Mouse (Mus musculus) adrenal gland, adult (tissue): ENCODE measurements around the gene Dcst1.
A peak's percentile ranks its signal among the peaks of the same experiment; 100 is the strongest.

Source experiments
- DNase-seq, 2 experiments: peaks; one replicate each; pipeline ENCODE4 v3.0.0; 2022 to 2023; ENCODE audit warnings: low spot score in 1 of 2; ENCODE audit not compliant: inconsistent age in 2 of 2

Dcst1 gene

DNA sequence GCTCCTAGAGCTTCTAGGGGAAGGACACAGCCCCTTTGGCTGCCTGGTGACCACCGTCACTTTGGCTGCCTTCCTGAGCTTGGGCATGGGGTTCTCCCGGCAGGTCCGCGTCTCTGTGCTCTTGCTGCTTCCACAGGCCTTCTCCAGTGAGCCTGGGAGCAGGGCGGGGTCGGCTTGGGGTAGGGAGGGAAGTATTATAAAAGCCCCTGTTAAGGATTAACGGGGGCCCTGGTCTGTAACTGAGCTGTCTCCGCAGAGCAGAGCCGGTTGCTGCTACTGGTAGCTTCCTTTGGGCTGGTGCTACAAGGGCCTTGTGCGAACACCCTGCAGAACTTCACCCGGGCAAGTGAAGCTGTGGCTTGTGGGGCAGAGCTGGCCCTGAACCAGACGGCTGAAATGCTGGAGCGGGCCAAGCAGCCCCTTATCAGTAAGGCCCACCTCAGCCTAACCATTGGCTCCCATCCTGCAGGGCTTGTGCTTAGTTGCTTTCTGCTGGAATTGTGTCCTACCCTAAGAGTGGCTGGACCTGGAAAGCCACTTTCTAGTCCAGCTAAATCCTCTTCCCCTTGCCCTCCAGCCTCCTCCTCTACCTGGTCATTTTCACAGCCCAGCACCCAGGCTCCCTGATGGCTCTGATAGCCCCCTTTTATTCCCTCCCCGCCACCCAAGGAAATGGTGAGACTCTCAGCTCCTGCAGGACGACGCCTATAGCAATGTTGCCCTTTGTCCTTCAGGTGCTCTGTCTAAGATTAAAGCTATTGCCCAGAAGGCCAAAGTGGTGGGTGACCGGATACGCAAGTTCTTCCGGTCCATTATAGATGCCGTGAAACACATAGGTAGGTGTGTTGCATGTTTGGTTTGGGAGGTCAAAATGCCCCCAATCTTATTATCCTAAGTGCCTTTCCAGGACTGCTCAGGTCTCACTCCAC lies 697 bp upstream of the Dcst1 start:
- no peak for DNase-seq

DNA sequence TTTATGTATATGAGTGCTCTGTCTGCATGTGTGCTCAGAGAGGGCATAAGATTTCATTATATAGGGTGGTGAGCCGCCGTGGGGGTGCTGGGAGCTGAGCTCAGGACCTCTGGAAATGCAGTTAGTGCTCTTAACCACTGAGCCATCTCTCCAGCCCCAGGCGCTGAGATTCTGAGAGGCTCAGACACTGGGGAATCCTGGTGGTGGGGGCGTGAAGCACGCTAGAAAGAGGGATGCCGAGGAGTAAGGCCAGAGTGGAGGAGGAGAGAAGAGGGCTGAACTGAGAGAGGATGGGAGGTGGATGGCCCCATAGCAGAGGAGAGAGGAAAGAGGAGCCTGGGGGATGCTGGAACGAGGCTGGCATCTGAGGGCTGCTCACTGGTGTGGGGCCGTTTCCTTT lies 422 bp downstream of the Dcst1 start:
- no peak for DNase-seq

DNA sequence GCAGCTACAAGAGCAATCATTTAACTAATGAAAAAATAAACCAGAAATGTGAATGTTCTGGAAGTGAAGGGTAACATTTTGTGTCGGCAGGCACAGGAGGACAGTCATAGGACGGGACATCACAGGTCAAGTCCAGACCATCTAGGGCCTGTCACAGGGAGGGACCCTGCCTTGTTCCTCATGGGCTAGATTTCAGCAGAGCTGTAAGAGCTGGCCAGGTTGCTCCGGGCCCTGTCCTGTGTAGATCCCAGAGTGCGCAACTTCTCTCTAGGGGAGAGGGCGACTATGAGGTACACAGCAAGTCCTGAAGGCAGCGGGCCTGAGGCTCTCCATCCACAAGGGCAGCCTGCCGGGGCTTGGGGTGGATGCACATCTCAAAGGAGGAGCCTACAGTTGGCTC lies 3.4 kb downstream of the Dcst1 start, which contains the start of gene Dcst2:
Dcst2 (plus strand) TSS at position 301 of the 400 bp plus-strand sequence.
- DNase-seq = peak in 1 of 2 experiments; percentile 5

DNA sequence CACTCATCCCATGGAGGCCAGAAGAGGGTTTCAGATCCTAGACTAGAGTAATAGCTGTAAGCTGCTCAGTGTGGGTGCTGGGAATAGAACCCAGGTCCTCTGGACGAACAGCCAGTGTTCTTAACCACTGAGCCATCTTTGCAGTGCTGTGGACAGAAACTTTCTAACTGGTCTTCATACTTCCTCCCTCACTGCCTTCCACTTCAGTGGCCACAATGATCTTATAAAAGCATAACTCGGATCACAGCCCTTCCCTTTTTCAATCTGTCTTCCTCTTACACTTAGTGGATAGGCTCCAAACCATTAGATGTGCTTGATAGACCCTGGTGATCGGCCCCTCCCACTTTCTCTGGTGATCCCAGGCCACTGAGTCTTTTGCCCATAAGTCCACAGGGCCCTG lies 4.8 kb downstream of the Dcst1 start:
- no peak for DNase-seq

DNA sequence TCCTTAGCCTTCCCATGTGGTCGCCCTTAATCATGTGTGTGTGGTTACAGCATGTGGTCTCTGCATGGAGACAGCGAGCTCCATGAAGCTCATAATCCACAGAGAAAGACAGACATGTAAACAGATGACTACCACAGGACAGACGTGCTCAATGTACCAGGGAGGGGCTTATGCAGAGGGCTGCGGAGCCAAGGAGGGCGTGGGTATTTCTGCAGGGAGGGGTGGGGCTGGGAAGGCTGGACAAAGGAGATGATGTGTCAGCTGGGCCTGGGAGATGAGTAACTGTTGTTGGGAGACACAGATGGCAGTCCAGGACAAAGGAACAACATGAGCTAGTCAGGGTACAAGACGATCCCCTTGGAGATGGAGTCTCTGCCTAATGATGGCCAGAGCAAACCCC lies 5.4 kb downstream of the Dcst1 start:
- DNase-seq = peak in 1 of 2 experiments; percentile 36

DNA sequence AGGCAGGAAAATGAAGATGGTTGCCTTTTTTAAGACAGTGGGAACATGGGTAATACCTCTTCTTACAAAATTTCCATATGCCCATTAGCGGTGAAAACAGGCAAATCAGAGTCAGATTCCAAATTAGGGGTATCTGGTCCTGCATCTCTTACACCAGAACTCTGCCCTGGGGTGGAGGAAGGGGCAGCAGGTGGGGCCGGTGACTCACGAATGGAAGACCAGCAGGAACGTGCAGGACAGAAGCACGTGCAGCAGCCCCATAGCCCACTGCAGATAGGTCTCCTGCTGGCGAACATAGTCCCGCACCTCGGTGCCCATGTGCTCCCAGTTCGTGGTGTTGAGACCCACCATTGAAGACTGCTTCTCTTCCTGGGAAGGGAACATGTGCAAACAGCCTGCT lies 9.0 kb downstream of the Dcst1 start:
- DNase-seq = peak in 1 of 2 experiments; percentile 7

DNA sequence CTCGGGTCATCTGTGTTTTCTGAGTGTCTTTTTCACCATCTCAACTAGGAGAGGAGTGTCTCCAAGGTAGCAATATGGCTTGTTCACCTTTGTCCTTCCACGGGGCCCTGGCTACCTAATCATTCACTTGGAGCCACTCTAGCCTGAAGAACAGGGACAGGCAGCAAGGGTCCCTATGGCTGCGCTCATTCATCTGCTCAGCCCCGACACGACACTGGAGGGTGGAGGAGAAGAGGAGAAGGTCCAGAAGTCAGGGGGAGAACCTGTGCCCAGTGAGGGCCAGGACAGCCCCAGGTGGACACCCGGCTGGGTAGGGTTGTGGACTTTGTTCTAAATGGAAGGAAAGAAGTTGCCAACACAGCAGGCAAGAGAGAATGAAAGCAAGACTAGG lies 9.5 kb downstream of the Dcst1 start:
- no peak for DNase-seq

DNA sequence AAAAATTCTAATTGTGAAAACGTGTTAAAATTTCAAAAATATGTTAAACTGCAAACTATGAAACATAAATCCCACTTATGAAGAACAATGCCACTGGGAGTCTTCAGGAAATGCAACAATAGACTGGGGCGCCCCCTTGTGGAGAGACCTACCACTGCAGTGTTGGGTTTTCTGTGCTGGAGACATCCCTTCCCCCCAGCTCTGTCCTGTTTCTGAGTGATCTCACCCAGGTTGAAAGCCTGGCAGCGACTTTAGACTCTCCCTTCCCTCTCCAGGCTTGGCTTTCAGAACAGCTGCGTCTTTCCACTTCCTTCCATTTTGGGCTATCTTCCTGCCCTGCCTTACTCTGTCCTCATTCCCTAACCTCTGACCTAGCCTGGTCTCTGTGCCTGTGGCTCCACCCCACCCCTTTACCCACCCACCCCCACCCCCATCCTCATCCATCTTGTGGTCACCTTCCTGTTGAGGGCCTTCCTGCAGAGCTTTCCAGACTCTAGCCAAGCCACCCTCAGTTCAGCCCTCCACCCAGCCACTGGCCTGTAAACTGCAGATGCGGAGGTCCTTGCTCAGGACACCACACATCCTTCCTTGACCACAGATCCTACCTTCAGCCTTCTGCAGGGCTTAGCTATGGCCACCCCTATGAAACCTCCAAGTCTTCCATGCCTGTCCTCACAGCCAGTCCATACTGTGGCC lies 10.1 kb downstream of the Dcst1 start:
- peak; percentile 89 to 96 for DNase-seq

DNA sequence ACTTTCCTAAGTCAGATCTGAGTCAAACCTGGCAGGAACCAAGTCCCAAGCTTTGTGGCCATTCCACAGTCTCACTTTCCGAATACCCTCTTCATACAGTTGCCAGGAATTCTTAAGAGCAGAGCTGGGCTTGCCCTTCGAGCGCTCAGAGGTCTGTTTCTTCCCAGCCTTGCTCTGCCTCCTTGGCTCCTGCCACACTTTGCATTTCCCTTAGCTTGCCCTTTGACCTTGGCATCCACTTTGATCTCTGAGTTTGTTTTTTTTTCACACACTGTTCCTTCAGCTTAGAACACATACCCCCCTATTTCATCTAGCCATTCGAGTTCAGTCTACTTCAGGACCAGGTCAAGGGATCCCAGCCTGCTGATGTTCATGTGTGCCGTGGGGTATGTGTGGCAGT lies 13.8 kb downstream of the Dcst1 start:
- DNase-seq = no peak

DNA sequence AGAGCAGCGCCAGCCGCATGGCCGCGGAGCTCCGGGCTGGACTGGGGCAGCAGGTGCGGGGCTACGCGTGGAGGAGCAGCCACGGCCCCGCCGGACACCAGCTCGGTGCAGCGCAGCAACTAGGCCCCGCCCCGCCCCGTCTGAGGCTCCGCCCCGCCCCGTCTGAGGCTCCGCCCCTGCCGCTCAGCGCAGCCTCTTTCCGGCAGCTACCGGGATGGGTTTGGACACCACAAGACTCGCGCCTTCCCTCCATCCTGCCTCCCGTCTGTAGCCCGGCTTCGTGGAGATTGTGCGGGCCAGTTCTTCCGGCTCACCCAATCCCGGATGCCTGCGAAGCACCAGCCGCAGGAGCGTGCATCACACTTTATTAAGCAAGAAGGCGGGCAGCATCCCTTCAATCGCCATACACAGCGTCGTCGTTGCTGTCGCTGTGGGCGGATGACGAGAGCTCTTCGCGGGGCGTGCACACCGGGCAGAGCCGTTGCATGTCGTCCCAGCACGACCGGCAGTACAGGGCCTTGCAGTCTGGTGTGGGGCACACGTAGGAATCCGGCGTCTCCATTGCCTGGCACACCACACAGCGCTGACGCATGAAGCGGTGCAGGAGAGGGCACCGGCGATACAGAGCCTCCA lies 15.1 kb downstream of the Dcst1 start, which contains the start of gene Adam15:
Adam15 (minus strand) TSS at position 128 of the 633 bp plus-strand sequence.
- peak; percentile 94 to 98 for DNase-seq

DNA sequence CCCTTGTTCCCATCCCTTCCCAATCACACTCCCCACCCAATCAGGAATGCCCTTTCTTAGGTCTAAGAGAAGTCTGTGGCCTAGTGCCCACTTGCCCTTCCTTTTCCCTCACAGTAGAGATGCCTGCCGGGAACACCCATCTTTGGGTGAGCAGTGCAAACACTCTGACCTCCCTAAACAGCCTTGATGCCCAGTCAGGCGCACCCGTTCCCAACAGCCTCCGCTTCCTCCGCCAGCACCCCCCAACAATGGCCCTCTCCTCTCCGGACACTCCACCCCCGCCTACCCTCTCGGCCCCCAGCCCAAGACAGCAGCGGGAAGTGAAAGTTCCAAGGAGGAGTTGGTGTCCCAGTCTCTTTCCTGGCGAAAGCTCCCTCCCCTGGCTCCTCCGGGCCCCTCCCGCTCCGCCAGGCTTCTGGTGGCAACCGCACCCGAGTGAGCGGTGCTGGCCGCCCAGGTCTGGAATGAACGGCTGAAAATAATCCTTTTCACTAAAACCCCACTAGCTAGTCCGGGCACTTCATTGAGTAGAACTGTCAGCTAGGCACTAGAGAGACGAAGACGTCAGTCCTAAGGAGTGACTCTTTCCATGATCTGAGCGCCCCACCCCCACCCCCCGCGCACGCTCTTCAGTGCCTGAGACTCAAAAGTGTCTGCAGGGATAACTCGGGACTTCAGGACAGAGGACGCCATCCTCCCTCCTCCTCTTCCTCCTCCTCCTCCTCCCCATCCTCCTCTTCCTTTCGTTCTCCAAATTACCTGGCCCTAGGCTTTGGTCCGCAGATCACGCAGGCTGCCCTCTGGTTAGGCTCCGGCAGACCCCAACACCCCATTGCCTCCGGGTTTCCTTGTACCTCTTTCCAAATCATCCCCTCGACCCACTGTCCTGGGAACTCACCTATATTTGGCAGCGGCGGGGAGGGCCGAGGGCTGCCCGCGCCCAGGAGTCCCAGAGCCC lies 15.9 kb downstream of the Dcst1 start:
- peak; percentile 69 to 85 for DNase-seq

DNA sequence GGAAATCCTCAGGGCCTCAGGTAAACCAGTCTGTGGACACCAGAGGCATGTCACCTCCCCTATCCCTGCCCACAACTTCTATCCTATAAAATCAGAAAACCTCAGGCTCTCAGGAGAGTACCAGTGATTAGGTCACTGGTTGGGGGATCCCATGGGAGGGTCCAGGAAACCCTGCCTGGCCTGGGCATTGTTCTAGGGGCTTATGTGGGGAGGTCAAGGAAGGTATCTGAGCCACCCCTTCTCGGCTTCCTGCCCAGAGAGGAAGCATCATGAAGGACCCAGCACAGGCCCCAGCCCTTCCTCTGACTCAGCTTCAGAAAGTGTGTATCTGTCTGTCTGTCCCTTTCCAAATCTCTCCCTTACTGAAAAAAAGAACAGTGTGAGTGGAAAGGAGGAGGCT lies 17.1 kb downstream of the Dcst1 start:
- no peak for DNase-seq

DNA sequence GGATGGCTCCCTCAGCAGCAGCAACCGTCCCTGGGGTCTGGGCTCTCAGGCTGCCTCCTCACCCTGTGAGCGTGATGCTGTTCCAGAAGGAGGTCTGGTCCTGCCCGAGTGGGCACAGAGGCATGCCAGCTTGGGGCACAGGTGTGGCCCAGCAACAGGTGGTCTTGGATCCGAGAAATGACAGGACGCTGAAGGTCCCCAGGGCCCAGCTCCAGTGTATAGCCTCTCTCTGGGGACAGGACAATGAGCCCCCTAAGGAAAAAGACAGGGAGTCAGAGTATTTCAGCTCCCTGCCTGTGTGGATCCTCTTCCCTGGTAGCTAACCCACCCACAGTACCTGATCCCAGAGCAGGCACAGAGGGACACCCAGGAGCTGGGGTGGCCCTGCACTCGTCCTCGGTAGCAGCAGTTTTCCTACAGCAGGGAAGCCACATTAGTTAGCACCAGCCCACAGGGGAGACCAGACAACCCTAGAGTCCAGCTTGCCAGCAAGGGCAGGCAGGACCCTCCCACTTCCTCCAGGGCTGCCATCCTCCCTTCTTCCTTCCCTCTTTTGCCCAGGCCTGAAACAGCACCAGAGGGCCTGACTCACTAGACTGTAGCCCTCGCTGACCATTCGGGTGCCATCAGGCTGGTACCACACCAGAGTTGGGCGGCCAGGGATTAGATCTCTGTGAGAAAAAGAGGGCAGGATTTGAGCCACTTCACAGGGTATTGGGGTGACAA lies 18.1 kb downstream of the Dcst1 start:
- peak in 1 of 2 experiments; percentile 16 for DNase-seq

DNA sequence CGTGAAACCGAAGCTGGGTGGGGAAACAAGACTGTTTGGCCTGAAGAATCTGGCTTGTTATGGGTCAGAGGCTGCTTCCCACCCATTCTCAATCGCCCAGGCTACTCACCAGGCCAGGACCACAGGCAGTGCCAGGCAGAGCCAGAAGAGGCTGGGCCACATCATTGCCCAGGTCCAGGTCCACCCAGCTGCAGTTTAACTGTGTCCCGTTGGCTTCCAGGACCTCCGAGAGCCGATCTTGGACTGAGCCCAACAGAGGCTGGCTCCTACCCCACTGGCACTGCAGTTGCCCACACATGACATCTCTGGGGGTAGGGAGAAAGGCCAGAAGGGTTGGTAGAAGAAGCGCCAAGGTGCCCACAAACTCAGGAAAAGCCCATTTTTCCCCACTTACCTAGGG lies 21.8 kb downstream of the Dcst1 start:
- peak in 1 of 2 experiments; percentile 4 for DNase-seq

DNA sequence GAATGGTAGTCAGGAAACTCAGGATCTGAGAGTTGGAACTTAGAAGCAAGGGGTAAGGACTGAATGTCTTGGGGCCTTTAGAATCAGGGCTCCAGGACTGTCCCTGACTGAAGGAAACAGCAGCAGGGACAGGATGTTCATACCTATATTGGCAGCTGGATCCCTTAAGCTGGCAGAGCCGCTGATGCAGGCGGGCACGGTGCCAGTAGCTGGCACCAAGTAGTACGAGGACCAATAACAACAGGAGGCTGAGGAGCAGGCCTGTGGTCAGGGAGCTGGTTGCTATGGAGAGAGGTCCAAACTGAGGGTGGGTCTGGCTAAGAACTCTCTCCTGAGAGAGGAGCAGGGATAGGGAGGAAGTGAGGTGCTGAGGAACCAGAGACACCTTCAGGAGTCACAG lies 23.3 kb downstream of the Dcst1 start:
- no peak for DNase-seq

DNA sequence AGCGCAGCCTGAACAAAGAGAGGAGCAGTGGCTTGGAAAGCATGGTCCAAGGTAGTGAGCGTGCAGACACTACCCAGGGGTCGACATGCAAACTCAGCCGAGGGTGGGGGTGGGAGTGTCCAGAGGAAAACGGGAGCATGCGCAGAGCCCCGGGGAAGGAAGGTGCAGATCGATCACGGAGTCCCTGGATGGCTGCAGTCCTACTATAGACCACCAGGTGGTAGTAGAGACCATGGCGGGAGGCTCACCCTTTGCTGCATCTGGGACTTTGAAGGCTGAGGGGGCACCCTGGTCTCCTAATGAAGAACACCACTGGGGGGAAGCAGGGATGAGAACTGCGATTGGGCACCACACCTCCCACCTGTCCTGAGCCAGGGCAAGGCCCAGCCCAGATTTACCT lies 24.6 kb downstream of the Dcst1 start:
- DNase-seq = peak; percentile 78 to 92

DNA sequence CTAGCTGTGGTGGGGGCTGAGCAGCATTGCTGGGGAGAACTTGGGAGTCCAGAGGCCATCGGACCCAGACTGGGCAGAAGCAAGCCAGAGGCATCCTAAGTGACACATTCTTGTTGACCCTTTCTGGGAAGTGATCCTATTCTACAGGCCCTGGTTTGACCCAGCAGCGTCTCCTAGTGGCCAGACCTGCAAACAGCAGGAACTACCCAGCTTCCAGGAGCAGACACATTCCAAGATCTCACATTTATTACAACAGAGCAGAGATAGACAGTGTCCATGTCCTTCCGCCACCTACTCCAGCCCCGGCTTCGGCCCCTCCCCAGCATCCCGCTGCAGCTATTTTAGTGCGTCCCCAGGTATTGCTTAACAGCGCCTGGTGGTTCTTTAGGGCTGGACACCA lies 25.6 kb downstream of the Dcst1 start:
- peak; percentile 69 to 87 for DNase-seq

DNA sequence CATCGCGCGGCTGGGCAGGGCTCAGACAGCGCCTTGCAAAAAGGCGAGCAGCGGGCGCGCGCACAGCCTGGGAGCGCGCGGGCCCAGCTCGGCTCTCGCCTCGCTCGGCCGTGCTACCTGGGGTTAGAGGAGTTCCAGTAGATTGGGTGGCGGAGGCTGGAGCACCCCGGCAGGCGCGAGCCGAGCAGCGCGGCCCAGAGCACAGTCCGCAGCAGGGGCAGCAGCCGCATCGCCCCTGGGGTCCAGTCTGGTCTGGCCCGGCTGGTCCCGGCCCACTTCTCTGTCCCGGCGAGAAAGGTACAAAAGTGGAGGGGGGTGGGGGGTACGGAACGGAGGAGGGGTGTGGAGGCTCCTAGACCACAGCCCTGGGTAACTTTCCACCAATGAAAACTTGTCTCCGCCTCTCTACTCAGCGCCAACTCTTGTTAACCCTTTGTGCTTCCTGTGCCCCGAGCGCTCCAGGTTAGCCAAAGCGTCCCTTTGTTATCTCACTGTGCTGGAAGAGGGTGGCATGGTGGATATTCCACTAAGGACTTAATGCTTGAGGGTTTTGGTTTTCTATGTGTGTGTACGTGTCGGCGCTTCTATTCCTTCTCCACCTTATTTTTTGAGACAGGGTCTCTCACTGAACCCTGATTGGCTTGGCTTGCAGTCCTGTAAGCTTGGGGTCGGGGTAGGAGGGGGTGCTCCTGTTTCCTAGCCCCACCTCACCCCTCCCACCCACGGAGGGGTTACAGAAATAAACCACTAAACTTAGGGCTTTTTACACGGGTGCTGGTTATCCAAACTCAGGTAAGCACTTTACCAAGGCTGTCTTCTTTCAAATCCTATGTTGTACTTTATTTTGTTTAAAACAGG lies 27.1 kb downstream of the Dcst1 start, which contains the start of gene Efna4:
Efna4 (minus strand) TSS at position 308 of the 858 bp plus-strand sequence.
- DNase-seq = peak; percentile 66 to 82
